Mouse (Mus musculus) midbrain, embryonic 12.5 days (tissue): ENCODE measurements around the gene Phlpp2. TPM values are rescaled to one million over a fixed set of nuclear protein-coding genes. Genes with fewer than 3 reads are reported as not detected.

Experiments used
- ATAC-seq: fragments of 200-750 bp; cut with Nextera tagmentation; 2 replicates; pipeline ENCODE4 v1.8.0; 2017; ENCODE audit warnings: low read depth, moderate TSS enrichment, moderate library complexity; ENCODE audit not compliant: low FRiP score
- H3K27ac ChIP-seq: fragments of 300-500 bp; sonication (generic); replicated peaks from 2 replicates; pipeline ENCODE4 v1.5.1; 2016; ENCODE audit warnings: mild to moderate bottlenecking
- H3K27me3 ChIP-seq: fragments of 300-500 bp; sonication (generic); 2 replicates; pipeline ENCODE4 v1.6.1; 2016; ENCODE audit warnings: mild to moderate bottlenecking
- H3K36me3 ChIP-seq: fragments of 300-500 bp; sonication (generic); 2 replicates; pipeline ENCODE4 v1.6.1; 2016
- H3K4me1 ChIP-seq: fragments of 300-500 bp; sonication (generic); 2 replicates; pipeline ENCODE4 v1.6.1; 2016
- H3K4me2 ChIP-seq: fragments of 300-500 bp; sonication (generic); replicated peaks from 2 replicates; pipeline ENCODE4 v1.6.1; 2016; ENCODE audit warnings: mild to moderate bottlenecking, moderate library complexity
- H3K4me3 ChIP-seq: fragments of 300-500 bp; sonication (generic); 2 replicates; pipeline ENCODE4 v1.5.1; 2016; ENCODE audit warnings: mild to moderate bottlenecking
- H3K9ac ChIP-seq: fragments of 300-500 bp; sonication (generic); replicated peaks from 2 replicates; pipeline ENCODE4 v1.6.1; 2016; ENCODE audit warnings: mild to moderate bottlenecking, moderate library complexity
- H3K9me3 ChIP-seq: fragments of 300-500 bp; sonication (generic); 2 replicates; pipeline ENCODE4 v1.6.1; 2016; ENCODE audit warnings: mild to moderate bottlenecking
- WGBS: fragments of 180-500 bp; shearing (Covaris S2); methylation state at CpG from one replicate; pipeline ENCODE4 v1.1.7; 2016; 5-methylcytosine and 5-hydroxymethylcytosine counted together
- polyA plus RNA-seq: library from polyadenylated mRNA; unstranded; fragments of >200 nt; fragmentation: Nextera tagmentation; extraction: Ambion mirVana; gene quantifications from 2 replicates; pipeline ENCODE4 v1.2.1, GENCODE M21; 2016

Gene Phlpp2
- polyA plus RNA-seq, 1 experiment from 2014 or later = 3.9 TPM

GRCm38 (mm10) chr8:109904928-109905668 is 36.8 kb downstream of the Phlpp2 start:
- ATAC-seq = no peak
- no peaks in the 10 kb centered on the region for H3K9me3 ChIP-seq
- H3K4me3 ChIP-seq = no peak overlapping the region
- no peak overlapping the region for H3K4me2 ChIP-seq
- H3K27me3 ChIP-seq = no peaks in the 10 kb centered on the region
- H3K36me3 ChIP-seq = peaks cover 30% of the 10 kb centered on the region
- no peak overlapping the region for H3K9ac ChIP-seq
- no peaks in the 10 kb centered on the region for H3K4me1 ChIP-seq
- no peak overlapping the region for H3K27ac ChIP-seq
- WGBS = 96% methylated on average over 1 of the region's 1 CpGs

- Histone ChIP-seq H3K27ac (no peak overlapping the region), H3K4me1 (no peaks in the 10 kb centered on the region), H3K36me3 (peaks cover 41% of the 10 kb centered on the region), H3K9me3 (no peaks in the 10 kb centered on the region), H3K27me3 (no peaks in the 10 kb centered on the region), H3K9ac (no peak overlapping the region), H3K4me3 (no peak overlapping the region), H3K4me2 (no peak overlapping the region)
- no peak for ATAC-seq
- WGBS = 94% methylated on average over 3 of the region's 3 CpGs
These were observed 38.6 kb downstream of the Phlpp2 start for GRCm38 (mm10) chr8:109906907-109907306.

- ATAC-seq = no peak
- H3K4me1 ChIP-seq = no peaks in the 10 kb centered on the region
- no peaks in the 10 kb centered on the region for H3K27me3 ChIP-seq
- H3K9ac ChIP-seq = no peak overlapping the region
- H3K36me3 ChIP-seq = peaks cover 44% of the 10 kb centered on the region
- H3K27ac ChIP-seq = no peak overlapping the region
- no peaks in the 10 kb centered on the region for H3K9me3 ChIP-seq
- WGBS = 93% methylated on average over 4 of the region's 4 CpGs
- H3K4me3 ChIP-seq = no peak overlapping the region
- H3K4me2 ChIP-seq = no peak overlapping the region
These were observed 39.0 kb downstream of the Phlpp2 start for GRCm38 (mm10) chr8:109907376-109907775.

- 54% methylated on average over 4 of the region's 4 CpGs for WGBS
- peaks cover 72% of the 10 kb centered on the region for H3K36me3 ChIP-seq
- no peak for ATAC-seq
- no peaks in the 10 kb centered on the region for H3K9me3 ChIP-seq
- H3K4me3 ChIP-seq = no peak overlapping the region
- no peaks in the 10 kb centered on the region for H3K27me3 ChIP-seq
- no peak overlapping the region for H3K27ac ChIP-seq
- H3K4me2 ChIP-seq = no peak overlapping the region
- no peaks in the 10 kb centered on the region for H3K4me1 ChIP-seq
- no peak overlapping the region for H3K9ac ChIP-seq
These were observed 48.9 kb downstream of the Phlpp2 start for GRCm38 (mm10) chr8:109917277-109917676.

GRCm38 (mm10) chr8:109920406-109921390 is 52.4 kb downstream of the Phlpp2 start:
- no peaks in the 10 kb centered on the region for H3K4me1 ChIP-seq
- H3K9ac ChIP-seq = no peak overlapping the region
- H3K4me3 ChIP-seq = no peak overlapping the region
- no peaks in the 10 kb centered on the region for H3K9me3 ChIP-seq
- H3K27ac ChIP-seq = no peak overlapping the region
- no peak for ATAC-seq
- H3K36me3 ChIP-seq = peaks cover 58% of the 10 kb centered on the region
- no peak overlapping the region for H3K4me2 ChIP-seq
- no peaks in the 10 kb centered on the region for H3K27me3 ChIP-seq
- WGBS = 85% methylated on average over 8 of the region's 8 CpGs

GRCm38 (mm10) chr8:109941606-109942360 is 73.4 kb downstream of the Phlpp2 start:
- peaks cover 2% of the 10 kb centered on the region; the same call in 1 of the 2 replicates for H3K27me3 ChIP-seq
- no peaks in the 10 kb centered on the region for H3K4me1 ChIP-seq
- 95% methylated on average over 2 of the region's 2 CpGs for WGBS
- no peaks in the 10 kb centered on the region for H3K9me3 ChIP-seq
- peaks cover 43% of the 10 kb centered on the region for H3K36me3 ChIP-seq
- H3K9ac ChIP-seq = no peak overlapping the region
- ATAC-seq = no peak
- no peak overlapping the region for H3K4me3 ChIP-seq
- H3K27ac ChIP-seq = no peak overlapping the region
- no peak overlapping the region for H3K4me2 ChIP-seq

GRCm38 (mm10) chr8:109945153-109945632 is 76.9 kb downstream of the Phlpp2 start:
- 52% methylated on average over 9 of the region's 9 CpGs for WGBS
- peaks cover 29% of the 10 kb centered on the region for H3K27me3 ChIP-seq
- no peaks in the 10 kb centered on the region for H3K9me3 ChIP-seq
- no peak overlapping the region for H3K4me2 ChIP-seq
- H3K4me1 ChIP-seq = peaks cover 8% of the 10 kb centered on the region; the same call in 1 of the 2 replicates
- peaks cover 17% of the 10 kb centered on the region for H3K36me3 ChIP-seq
- no peak overlapping the region for H3K9ac ChIP-seq
- ATAC-seq = no peak
- H3K4me3 ChIP-seq = no peak overlapping the region
- no peak overlapping the region for H3K27ac ChIP-seq

GRCm38 (mm10) chr8:109945694-109946093 is 77.4 kb downstream of the Phlpp2 start:
- Histone ChIP-seq H3K4me1 (peaks cover 8% of the 10 kb centered on the region; the same call in 1 of the 2 replicates), H3K4me3 (no peak overlapping the region), H3K27ac (no peak overlapping the region), H3K9ac (no peak overlapping the region), H3K4me2 (no peak overlapping the region), H3K9me3 (no peaks in the 10 kb centered on the region), H3K27me3 (peaks cover 33% of the 10 kb centered on the region), H3K36me3 (peaks cover 12% of the 10 kb centered on the region)
- WGBS = 86% methylated on average over 7 of the region's 7 CpGs
- ATAC-seq = no peak

- Histone ChIP-seq H3K36me3 (peaks cover 6% of the 10 kb centered on the region; the same call in 1 of the 2 replicates), H3K9me3 (no peaks in the 10 kb centered on the region), H3K9ac (no peak overlapping the region), H3K4me3 (no peak overlapping the region), H3K4me2 (no peak overlapping the region), H3K27me3 (peaks cover 33% of the 10 kb centered on the region), H3K27ac (no peak overlapping the region), H3K4me1 (peaks cover 12% of the 10 kb centered on the region)
- no peak for ATAC-seq
- whole genome bisulfite sequencing = 93% methylated on average over 7 of the region's 7 CpGs
These were observed 77.9 kb downstream of the Phlpp2 start for GRCm38 (mm10) chr8:109946272-109946671.

GRCm38 (mm10) chr8:109947447-109948284 is 79.3 kb downstream of the Phlpp2 start:
- H3K9me3 ChIP-seq = no peaks in the 10 kb centered on the region
- peaks cover 33% of the 10 kb centered on the region for H3K27me3 ChIP-seq
- peak overlapping the region; percentile 51 for H3K9ac ChIP-seq
- peaks cover 21% of the 10 kb centered on the region for H3K4me1 ChIP-seq
- no peak overlapping the region for H3K27ac ChIP-seq
- H3K4me2 ChIP-seq = peak overlapping the region; percentile 56
- WGBS = 2% methylated on average over 26 of the region's 26 CpGs
- peak overlapping the region; percentile 39 for H3K4me3 ChIP-seq
- H3K36me3 ChIP-seq = no peaks in the 10 kb centered on the region
- peak; percentile 76 for ATAC-seq

- no peak overlapping the region for H3K27ac ChIP-seq
- peak overlapping the region; percentile 51 for H3K9ac ChIP-seq
- H3K4me3 ChIP-seq = peak overlapping the region; percentile 39
- H3K4me1 ChIP-seq = peaks cover 21% of the 10 kb centered on the region
- peak overlapping the region; percentile 56 for H3K4me2 ChIP-seq
- no peak for ATAC-seq
- H3K36me3 ChIP-seq = no peaks in the 10 kb centered on the region
- H3K27me3 ChIP-seq = peaks cover 33% of the 10 kb centered on the region
- H3K9me3 ChIP-seq = no peaks in the 10 kb centered on the region
- 3% methylated on average over 19 of the region's 19 CpGs for WGBS
These were observed 79.9 kb downstream of the Phlpp2 start for GRCm38 (mm10) chr8:109948285-109948564.
